Mouse (Mus musculus) adrenal gland, adult (tissue): ENCODE data around the gene Rapgef3.
A peak's percentile ranks its signal among the peaks of the same experiment; 100 is the strongest.

Experiments
- DNase-seq, 2 experiments: peaks; one replicate each; pipeline ENCODE4 v3.0.0; 2022 to 2023; ENCODE audit warnings: low spot score in 1 of 2; ENCODE audit not compliant: inconsistent age in 2 of 2

Gene Rapgef3

DNA sequence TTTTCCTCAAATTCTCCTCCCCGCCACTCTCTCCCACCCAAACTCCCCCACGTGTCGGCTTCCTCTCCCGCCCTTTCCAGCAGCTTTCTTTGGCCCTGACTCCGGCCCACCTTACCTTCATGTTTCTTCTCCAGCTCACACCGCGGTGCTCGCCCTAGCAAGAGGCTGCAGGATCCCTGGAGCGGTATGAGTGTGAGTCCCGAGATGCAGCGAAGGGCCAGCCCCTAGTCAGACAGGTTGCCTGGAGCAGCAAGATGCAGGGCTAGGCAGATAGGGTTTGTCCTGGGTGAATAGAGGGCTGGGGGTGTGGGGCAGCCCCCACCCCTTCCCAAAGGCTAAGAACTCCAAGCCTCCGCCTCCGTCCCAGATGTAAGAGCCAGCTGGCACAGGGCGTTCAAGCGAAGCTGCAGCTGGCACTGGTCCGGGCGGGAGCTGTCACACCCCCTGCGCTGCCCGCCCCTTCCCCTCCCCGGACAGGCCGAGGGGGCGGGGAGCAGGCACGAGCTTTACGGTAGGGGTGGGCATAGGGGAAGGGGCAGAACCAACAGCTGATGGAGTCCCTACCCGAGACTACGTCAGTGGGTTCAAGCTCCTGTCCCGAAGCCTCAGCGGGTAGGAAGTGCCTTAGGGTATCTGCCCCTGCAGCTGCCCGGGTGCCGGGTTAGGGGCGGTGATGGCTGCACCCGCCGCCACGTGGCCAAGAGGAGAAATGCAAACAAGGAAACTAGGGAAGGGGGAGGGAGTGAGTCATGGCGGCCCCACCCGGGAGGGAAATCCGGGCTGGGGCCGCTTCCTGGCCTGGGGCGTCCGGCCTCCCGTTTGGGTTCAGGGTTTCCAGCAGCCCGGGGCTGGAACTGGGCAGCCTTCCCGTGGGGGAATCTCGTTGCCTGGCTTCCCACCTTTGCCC is at the start of gene Rapgef3:
TSS of gene Rapgef3 (minus strand) at position 693 of the 907 bp plus-strand sequence.
- DNase-seq: peak; percentile 89 to 95

- no peak for DNase-seq
Measured at GRCm38 (mm10) chr15:97816199-97816994, 48.6 kb upstream of the Rapgef3 start.

DNA sequence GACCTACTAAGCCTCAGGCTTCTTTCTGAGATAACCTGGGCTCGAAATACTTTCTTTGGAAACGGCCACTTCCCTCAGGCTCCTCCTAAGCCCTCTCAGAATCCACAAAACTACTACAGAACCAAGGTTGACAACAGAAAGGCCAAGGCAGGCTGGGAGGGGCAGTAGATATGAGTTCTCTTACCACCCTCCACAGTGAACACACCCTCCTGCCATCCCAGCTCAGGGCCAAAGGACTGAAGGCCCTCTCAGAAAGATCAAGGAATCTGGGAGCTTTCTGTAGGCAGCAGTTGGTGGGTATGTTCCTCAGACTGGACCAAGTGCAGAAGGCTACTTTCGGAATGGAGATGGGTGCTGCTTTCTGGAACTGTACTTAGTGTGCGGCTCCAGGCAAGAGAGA is 47.5 kb upstream of the Rapgef3 start:
- DNase-seq: peak in 1 of 2 experiments; percentile 88

DNA sequence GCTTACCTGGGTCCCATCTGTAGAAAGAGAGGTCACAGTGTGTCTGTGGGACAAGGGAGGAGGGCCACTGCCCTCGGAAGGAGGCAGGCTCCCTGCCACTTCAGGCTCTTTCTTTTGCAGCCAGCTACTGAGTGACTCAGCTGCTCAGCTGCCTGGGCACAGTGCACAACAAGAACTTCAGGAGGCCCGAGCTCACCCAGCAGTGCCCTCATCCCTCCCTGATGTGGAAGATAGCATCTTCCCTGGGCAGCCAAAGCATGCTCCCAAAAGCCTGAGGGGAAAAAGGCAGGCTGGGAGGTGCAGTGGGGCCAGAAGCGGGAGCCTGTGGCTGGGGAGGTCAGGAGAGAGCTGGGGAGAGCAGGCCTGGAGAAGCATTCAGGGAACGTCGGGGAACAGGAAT is 46.9 kb upstream of the Rapgef3 start:
- peak; percentile 73 to 88 for DNase-seq

DNA sequence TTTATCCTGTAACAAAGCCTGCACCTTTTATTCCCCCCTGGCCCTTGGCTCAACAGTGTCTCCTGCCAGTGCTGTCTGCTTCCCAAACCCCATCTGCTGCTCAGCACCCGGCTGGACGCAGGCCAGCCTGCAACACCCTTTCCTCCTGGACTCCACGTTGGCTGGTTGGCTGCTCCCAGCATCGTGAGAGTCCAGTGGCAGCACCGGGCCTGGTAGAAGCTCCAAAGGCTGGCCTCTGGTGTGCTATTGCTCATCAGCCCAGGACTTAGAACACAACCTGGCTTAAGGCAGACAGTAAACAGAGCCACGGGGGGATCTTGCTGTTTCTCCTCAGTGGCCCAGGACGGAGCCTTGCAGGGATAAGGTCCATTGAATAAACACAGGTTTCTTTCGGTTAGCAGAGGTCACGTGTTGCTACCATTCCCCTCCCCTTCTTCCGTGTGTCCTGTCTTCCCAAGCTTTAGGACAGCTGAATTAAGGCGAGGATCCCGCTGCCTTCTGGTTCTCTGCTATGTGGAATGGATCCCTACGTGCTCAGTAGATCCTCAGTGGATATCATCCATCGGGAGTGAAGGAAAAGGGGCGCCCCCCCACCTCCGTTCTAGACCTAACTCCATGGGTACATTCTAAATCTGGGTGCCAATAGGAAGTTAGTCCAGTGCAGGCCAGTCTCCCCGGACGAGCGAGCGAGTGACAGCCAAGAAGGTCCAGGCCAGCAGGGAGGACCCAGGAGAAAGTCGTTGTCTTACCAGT is 45.9 kb upstream of the Rapgef3 start:
- peak in 1 of 2 experiments; percentile 81 for DNase-seq

DNA sequence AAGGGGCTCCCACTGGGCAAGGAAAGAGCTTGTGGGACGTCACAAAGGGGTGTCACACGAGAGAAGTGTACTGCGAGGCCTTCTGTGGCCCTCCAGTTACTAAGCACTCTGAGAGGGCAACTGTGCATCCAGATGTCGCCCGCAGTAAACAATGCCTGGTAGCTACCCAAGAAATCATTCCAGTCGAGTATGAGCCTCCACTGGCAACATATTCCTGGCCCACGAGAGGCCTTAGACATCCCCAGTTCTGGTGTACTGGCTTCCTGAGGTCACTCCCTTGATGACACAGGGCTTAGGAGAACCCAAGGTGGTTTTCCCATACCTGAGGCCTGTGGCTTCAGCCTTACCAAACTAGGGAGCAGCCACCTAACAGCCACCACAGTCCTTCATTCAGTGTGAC is 45.1 kb upstream of the Rapgef3 start:
- DNase-seq: peak in 1 of 2 experiments; percentile 60

DNA sequence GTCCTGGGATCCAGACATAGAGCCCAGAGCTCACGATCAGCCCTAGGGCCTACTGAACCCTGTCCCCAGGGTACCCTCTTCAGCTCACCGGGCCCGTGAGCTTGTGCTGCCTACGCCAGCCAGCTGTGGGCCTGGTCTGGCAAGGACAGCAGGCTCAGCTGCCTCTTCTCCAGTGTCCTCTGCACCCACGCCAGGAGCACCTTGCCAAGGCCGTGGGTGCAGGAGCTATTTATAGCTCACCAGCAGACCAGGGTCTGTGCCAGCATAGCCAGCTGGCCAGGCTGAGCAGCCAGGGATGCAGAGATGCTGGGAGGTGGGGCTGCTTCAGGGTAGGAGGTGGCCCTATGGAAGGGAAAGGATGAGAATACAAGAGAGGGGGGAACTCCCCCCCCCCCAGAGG is 44.4 kb upstream of the Rapgef3 start:
- peak; percentile 89 to 94 for DNase-seq

DNA sequence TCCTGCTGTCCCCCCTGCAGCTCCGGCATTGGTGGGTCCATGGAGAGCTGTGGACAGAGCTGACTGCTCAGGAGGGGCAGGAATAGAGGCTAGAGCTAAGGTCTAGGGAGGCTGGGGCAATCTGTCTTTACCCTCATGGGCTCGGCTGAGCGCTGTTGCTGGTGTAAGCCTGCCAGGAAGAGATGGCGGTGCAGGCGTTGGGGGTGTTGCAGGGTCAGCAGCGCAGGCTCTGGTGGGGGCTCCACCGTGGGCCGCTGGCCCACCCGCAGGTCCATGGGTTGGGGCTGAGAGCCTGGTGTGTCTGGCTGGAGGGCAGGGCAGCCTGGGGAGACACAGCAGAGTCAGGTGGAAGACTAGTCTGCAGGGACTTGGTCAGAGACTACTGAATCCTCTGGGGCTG is 43.5 kb upstream of the Rapgef3 start:
- DNase-seq: no peak

DNA sequence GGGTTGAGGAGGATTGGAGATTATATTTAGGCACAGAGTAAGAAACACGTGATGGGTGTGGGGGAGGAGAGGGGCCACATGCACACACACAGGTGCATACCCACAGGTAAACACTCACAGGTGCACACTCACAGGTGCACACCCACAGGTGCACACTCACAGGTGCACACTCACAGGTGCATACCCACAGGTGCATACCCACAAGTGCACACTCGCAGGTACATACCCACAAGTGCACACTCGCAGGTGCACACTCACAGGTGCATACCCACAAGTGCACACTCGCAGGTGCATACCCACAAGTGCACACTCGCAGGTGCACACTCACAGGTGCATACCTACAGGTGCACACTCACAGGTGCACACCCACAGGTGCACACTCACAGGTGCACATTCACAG is 42.6 kb upstream of the Rapgef3 start:
- no peak for DNase-seq

- DNase-seq: peak; percentile 86 to 92
Measured at GRCm38 (mm10) chr15:97809942-97810341, 42.2 kb upstream of the Rapgef3 start.

GRCm38 (mm10) chr15:97809206-97809605 is 41.4 kb upstream of the Rapgef3 start:
- DNase-seq: no peak

DNA sequence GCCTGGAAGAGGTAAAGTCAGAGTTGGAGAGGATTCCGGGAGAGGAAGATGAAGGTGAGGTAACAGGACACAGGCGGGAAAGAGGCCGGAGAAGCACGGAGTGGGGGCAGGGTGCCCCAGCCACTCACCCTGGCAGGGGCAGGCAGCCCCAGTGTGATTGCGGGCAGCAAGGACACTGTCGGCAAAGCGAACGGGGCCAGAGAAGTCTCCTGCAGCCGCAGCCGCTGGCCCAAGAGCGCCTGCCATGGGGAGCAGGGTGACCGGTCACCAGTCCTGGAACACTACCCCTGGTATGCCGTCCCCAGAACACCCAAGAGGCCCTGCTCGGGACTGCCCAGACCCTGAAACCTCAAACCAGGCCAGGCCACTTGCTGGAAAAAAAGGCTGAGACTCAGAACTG is 40.8 kb upstream of the Rapgef3 start:
- peak in 1 of 2 experiments; percentile 79 for DNase-seq

DNA sequence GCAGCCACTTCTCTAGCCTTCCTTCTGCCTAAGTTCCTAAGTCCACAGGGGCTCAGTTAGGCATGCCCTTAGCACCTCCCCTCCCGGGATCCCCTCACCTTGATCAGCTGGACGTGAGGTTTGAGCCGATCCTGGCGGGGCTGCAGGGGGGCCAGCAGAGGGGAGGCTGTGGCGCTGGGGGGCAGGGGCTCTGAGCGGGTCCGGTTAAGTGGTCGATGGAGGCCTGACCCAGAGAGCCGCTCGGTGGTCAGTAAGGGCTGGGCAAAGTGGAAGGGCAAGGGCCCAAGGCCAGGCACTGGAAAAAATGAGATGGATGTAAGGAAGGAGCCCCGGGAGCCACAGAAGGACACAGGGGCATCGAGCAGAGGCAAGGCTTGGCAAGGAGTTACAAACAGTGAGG is 40.1 kb upstream of the Rapgef3 start:
- DNase-seq: no peak

DNA sequence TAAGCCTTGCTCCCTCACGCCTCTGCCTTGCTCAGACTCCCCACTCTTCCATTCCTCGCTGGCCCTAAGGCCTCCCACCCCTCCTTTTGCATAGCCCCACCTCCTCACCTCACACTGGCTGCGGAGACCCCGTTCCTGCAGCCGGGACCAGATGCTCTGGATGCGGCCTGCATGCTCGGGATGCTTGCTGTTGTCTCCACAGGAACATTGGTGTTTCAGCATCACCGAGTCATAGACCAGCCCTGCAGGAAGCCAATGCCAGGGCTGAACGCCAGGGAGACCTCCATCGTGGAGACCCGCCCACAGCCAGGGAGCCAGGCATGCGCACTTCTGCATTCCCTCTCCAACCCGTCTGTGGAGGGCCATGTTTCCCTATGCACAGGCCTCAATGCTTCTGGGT is 34.8 kb upstream of the Rapgef3 start:
- no peak for DNase-seq

DNA sequence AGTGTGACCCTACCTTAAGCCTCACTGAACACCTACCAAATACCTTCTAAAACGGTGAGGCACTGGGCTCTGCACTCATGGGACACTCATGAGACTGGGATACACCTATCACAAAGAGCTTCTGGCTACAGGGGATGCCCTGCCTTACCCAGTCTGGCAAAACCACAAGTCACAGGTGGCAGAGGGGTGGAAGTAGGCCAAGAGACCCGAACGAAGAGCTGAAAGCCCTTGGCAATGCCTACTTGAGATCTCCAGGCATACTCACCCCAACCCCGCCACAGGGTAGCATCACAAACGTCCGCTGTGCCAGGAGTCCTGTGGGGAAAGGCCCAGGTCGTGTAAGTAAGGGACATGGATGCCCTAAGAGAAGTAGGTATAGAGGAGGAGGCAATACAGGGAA is 34.0 kb upstream of the Rapgef3 start:
- DNase-seq: no peak

GRCm38 (mm10) chr15:97800853-97801252 is 33.1 kb upstream of the Rapgef3 start:
- no peak for DNase-seq

DNA sequence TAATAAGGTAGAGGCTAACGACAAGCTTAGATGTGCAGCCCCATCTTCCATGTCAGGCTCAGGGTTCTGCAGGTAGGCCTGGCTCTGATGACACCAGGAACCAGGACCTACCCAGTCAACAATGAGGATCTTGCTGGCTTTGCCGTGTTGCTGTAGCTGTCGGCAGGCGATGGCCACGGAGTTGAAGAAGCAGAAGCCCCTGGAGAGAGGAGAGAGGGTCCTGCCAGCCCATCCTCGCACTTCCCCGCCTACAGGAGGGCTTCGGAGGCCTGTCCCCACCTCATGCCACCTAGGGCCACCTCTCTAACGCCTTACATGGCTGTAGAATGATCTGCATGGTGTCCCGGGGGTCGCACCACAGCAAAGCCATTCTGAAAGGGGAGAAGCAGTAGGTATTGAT is 31.7 kb upstream of the Rapgef3 start:
- DNase-seq: no peak

DNA sequence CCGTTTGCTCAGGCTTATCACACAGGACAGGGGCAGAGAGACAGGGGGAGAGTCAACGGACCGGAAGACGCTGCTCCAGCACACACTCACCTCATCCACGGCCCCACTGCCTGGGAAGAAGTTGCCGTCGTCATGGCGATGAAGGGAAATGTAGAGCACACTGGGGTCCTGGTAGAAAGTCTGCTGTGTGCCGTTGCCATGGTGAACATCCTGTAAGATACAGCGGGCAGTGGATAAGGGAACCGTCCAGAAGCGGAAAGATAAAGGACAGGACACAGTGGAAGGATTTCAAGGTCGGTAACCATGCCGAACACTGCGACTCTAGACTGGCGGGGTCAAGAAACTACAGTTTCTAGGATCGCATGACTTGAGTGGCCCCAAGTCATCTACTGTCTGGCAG is 30.4 kb upstream of the Rapgef3 start:
- peak; percentile 68 to 71 for DNase-seq

DNA sequence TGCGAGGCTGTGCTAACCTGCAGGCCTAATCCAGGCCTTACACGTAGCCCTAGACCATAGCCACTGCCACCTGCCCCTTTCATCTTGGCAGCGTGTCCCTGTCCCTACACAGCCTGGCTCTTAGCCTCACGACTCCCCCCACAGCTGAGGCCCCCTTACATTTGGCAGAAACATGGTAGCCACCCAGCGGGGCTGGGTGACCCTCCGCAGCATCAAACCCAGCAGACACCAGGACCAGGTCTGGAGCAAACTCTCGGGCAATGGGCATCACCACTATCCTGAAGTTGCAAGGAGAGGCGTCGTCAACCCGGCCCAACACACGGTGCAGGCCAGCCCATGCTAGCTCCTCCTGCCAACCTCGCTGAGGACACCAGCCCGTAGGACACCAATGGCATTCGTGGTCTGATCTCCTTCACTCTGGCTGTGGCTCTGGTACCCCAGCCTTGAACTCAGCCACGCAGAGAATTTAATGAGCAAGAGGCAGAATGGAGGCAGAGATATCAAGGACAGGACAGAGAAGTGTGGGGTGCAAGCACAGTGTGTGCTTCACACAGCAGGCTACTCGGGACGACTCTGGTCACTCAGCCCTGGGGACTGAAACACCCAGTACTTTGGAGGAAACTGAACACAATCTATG is 29.0 kb upstream of the Rapgef3 start:
- DNase-seq: peak; percentile 57 to 72

GRCm38 (mm10) chr15:97795559-97796235 is 27.9 kb upstream of the Rapgef3 start:
- DNase-seq: peak in 1 of 2 experiments; percentile 24
